Mouse (Mus musculus): ENCODE data around the gene Faf2. TPM values are rescaled to one million over a fixed set of nuclear protein-coding genes. Genes with fewer than 3 reads are reported as not detected.

Faf2 gene
- total and polyA plus RNA-seq, 3 experiments, result 9.2 to 21.4 (median 20.4) TPM

DNA sequence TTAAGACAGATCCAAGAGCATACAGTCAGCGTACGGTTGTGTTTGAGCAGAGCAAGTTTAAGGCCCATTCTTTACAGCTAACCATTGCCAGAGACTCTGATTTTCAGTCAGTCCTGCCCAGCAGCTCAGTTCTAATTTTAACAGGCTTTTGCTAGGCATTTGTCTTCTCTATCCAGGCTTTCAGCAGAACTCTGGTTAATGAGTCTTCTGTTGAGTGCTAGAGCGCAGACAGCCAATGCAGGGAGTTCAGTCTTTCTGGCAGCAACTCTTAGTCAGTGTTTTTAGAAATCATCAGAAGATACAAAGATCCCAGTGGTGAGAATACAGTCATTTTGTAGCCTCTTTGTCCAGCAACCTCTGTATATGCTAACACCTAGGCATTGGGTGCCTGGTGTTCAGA, 28.9 kb downstream of the Faf2 start:
- no peak overlapping the region for H3K4me3 ChIP-seq
- intact Hi-C loops (cut with DNase I), result no loop called here
- WGBS, result 96% methylated on average over 3 of the region's 3 CpGs
- H3K9ac ChIP-seq (ENCODE audit: low read depth, low read length), result no peak overlapping the region
- no peak for DNase-seq
- no peaks in the 10 kb centered on the region for H3K27me3 ChIP-seq (ENCODE audit: control insufficient read depth, insufficient read depth, low read length)
- TF ChIP-seq EP300 (IDR thresholded peaks at IDR 0.05; ENCODE audit: insufficient read depth, low read depth, low read length) (no peak), POLR2A (IDR thresholded peaks at IDR 0.05; ENCODE audit: insufficient read depth, low read depth, low read length) (no peak)
- no peaks in the 10 kb centered on the region for H3K79me2 ChIP-seq (replicated peaks; ENCODE audit: control insufficient read depth, insufficient read depth, low read length)
- no peak overlapping the region for H3K27ac ChIP-seq
- 0 out of 2 replicates have a peak, but pooled peaks cover 2% of the 10 kb centered on the region for H3K36me3 ChIP-seq (ENCODE audit: control insufficient read depth, insufficient read depth, low read length)
- no peaks in the 10 kb centered on the region for H3K4me1 ChIP-seq (ENCODE audit: control insufficient read depth, insufficient read depth, low read length)

DNA sequence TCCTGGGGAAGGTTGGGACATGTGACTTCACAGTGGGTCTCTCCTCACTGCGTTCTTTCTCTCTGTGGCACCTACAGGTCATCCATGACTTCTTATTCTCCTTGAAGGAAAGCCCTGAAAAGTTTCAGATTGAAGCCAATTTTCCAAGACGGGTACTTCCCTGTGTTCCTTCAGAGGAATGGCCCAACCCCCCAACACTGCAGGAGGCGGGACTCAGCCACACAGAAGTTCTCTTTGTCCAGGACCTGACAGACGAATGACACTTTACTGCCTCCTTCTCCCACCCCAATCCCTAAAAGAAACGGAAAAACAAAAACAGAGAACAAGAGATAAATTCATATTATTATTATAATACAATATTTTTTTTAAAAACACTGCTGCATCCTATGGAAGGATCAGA, 39.3 kb downstream of the Faf2 start:
- TF ChIP-seq EP300 (IDR thresholded peaks at IDR 0.05; ENCODE audit: insufficient read depth, low read depth, low read length), result no peak
- no peak for TF ChIP-seq POLR2A (IDR thresholded peaks at IDR 0.05; ENCODE audit: insufficient read depth, low read depth, low read length)
- TF ChIP-seq CTCF (IDR thresholded peaks at IDR 0.05), result no peak
- no peaks in the 10 kb centered on the region for H3K4me1 ChIP-seq (ENCODE audit: control insufficient read depth, insufficient read depth, low read length)
- no peak for DNase-seq
- no peaks in the 10 kb centered on the region for H3K36me3 ChIP-seq (ENCODE audit: control insufficient read depth, insufficient read depth, low read length)
- intact Hi-C loops (cut with DNase I), result no loop called here
- 68% methylated on average over 5 of the region's 5 CpGs for WGBS
- H3K9ac ChIP-seq (ENCODE audit: low read depth, low read length), result no peak overlapping the region
- no peak overlapping the region for H3K4me3 ChIP-seq
- no peak overlapping the region for H3K27ac ChIP-seq
- H3K27me3 ChIP-seq (ENCODE audit: control insufficient read depth, insufficient read depth, low read length), result no peaks in the 10 kb centered on the region
- no peaks in the 10 kb centered on the region for H3K79me2 ChIP-seq (replicated peaks; ENCODE audit: control insufficient read depth, insufficient read depth, low read length)

- no peak overlapping the region for H3K9ac ChIP-seq (ENCODE audit: low read depth, low read length)
- no peaks in the 10 kb centered on the region for H3K4me1 ChIP-seq (ENCODE audit: control insufficient read depth, insufficient read depth, low read length)
- H3K4me3 ChIP-seq, result no peak overlapping the region
- no peak overlapping the region for H3K27ac ChIP-seq
- TF ChIP-seq EP300 (IDR thresholded peaks at IDR 0.05; ENCODE audit: insufficient read depth, low read depth, low read length) (no peak), POLR2A (IDR thresholded peaks at IDR 0.05; ENCODE audit: insufficient read depth, low read depth, low read length) (no peak), CTCF (IDR thresholded peaks at IDR 0.05) (no peak)
- H3K36me3 ChIP-seq (ENCODE audit: control insufficient read depth, insufficient read depth, low read length), result no peaks in the 10 kb centered on the region
- 88% methylated on average over 12 of the region's 12 CpGs for WGBS
- intact Hi-C loops (cut with DNase I), result no loop called here
- no peaks in the 10 kb centered on the region for H3K79me2 ChIP-seq (replicated peaks; ENCODE audit: control insufficient read depth, insufficient read depth, low read length)
- no peak for DNase-seq
- H3K27me3 ChIP-seq (ENCODE audit: control insufficient read depth, insufficient read depth, low read length), result no peaks in the 10 kb centered on the region
Measured at GRCm38 (mm10) chr13:54661358-54661757, 39.8 kb downstream of the Faf2 start.

DNA sequence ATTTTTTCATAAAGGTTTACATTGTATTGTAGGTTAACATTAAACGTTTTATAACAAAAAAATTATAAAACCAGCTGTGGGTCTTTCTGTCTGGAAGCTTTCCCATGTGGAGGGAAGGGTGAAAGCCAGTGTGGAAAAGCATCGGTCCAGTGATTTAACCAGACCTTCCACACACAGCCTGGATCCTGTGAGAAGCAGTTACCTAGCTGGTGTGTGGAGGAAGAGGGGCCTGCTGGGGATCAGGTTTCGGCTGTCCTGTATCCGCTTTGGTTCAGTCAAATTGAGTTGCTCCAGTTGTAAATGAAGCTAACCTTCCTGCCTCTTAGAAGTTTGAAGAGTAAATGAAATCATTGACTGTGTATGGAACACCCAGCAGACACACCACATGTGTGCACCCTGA, 42.4 kb downstream of the Faf2 start:
- no peak for DNase-seq
- no peaks in the 10 kb centered on the region for H3K27me3 ChIP-seq (ENCODE audit: control insufficient read depth, insufficient read depth, low read length)
- no peak overlapping the region for H3K4me3 ChIP-seq
- no peaks in the 10 kb centered on the region for H3K36me3 ChIP-seq (ENCODE audit: control insufficient read depth, insufficient read depth, low read length)
- TF ChIP-seq CTCF (IDR thresholded peaks at IDR 0.05), result no peak
- no peak for TF ChIP-seq POLR2A (IDR thresholded peaks at IDR 0.05; ENCODE audit: insufficient read depth, low read depth, low read length)
- no peak for TF ChIP-seq EP300 (IDR thresholded peaks at IDR 0.05; ENCODE audit: insufficient read depth, low read depth, low read length)
- H3K79me2 ChIP-seq (replicated peaks; ENCODE audit: control insufficient read depth, insufficient read depth, low read length), result no peaks in the 10 kb centered on the region
- no peaks in the 10 kb centered on the region for H3K4me1 ChIP-seq (ENCODE audit: control insufficient read depth, insufficient read depth, low read length)
- WGBS, result 85% methylated on average over 4 of the region's 4 CpGs
- H3K9ac ChIP-seq (ENCODE audit: low read depth, low read length), result no peak overlapping the region
- intact Hi-C loops (cut with DNase I), result no loop called here
- no peak overlapping the region for H3K27ac ChIP-seq

GRCm38 (mm10) chr13:54664509-54664908, 42.9 kb downstream of the Faf2 start:
- Histone ChIP-seq H3K9ac (ENCODE audit: low read depth, low read length) (no peak overlapping the region), H3K27me3 (ENCODE audit: control insufficient read depth, insufficient read depth, low read length) (no peaks in the 10 kb centered on the region), H3K79me2 (replicated peaks; ENCODE audit: control insufficient read depth, insufficient read depth, low read length) (no peaks in the 10 kb centered on the region), H3K27ac (no peak overlapping the region), H3K36me3 (ENCODE audit: control insufficient read depth, insufficient read depth, low read length) (no peaks in the 10 kb centered on the region), H3K4me3 (no peak overlapping the region), H3K4me1 (ENCODE audit: control insufficient read depth, insufficient read depth, low read length) (no peaks in the 10 kb centered on the region)
- intact Hi-C loops (cut with DNase I), result no loop called here
- whole genome bisulfite sequencing, result 95% methylated on average over 1 of the region's 1 CpGs
- no peak for TF ChIP-seq POLR2A (IDR thresholded peaks at IDR 0.05; ENCODE audit: insufficient read depth, low read depth, low read length)
- no peak for TF ChIP-seq EP300 (IDR thresholded peaks at IDR 0.05; ENCODE audit: insufficient read depth, low read depth, low read length)
- no peak for TF ChIP-seq CTCF (IDR thresholded peaks at IDR 0.05)
- no peak for DNase-seq

GRCm38 (mm10) chr13:54665062-54665461, 43.5 kb downstream of the Faf2 start:
- no peaks in the 10 kb centered on the region for H3K27me3 ChIP-seq (ENCODE audit: control insufficient read depth, insufficient read depth, low read length)
- intact Hi-C loops (cut with DNase I), result no loop called here
- H3K36me3 ChIP-seq (ENCODE audit: control insufficient read depth, insufficient read depth, low read length), result no peaks in the 10 kb centered on the region
- WGBS, result 98% methylated on average over 7 of the region's 7 CpGs
- TF ChIP-seq POLR2A (IDR thresholded peaks at IDR 0.05; ENCODE audit: insufficient read depth, low read depth, low read length) (no peak), CTCF (IDR thresholded peaks at IDR 0.05) (no peak), EP300 (IDR thresholded peaks at IDR 0.05; ENCODE audit: insufficient read depth, low read depth, low read length) (no peak)
- no peak for DNase-seq
- H3K79me2 ChIP-seq (replicated peaks; ENCODE audit: control insufficient read depth, insufficient read depth, low read length), result no peaks in the 10 kb centered on the region
- H3K9ac ChIP-seq (ENCODE audit: low read depth, low read length), result no peak overlapping the region
- no peak overlapping the region for H3K4me3 ChIP-seq
- no peaks in the 10 kb centered on the region for H3K4me1 ChIP-seq (ENCODE audit: control insufficient read depth, insufficient read depth, low read length)
- H3K27ac ChIP-seq, result no peak overlapping the region
